Mouse (Mus musculus): ENCODE measurements around the gene Naif1.

DNA sequence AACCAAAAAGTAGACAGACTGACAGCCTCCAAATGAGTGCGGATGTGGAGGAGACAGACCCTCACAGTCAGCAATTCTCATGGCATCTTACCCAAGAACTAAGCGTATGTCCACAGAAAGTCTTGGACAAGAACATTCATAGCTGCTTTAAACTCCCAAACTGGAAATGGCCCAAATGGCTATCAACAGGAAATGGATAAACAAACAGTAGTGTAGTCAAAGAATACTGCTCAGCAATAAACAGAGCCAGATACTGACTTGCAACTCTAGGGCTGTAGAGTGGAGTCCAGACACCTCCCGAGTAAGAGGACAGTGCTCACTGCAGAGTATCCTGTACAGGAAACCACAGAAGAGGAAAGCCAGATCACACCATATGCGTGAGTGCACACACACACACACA is 49.1 kb downstream of the Naif1 start:
- no peak for TF ChIP-seq CTCF (IDR thresholded peaks at IDR 0.05; ENCODE audit: extremely low read depth, insufficient read length, insufficient replicate concordance, low read depth, low read length)
- TF ChIP-seq POLR2A (IDR thresholded peaks at IDR 0.05; ENCODE audit: low read depth, low read length), result no peak

Measured in small intestine, adult 2 months (tissue).